ENCODE assay signal across 8 mouse cellular contexts in genomic region chr1:134298636-134299411, GRCm38 (mm10). TPM values are rescaled to one million over a fixed set of nuclear protein-coding genes. Genes with fewer than 3 reads are reported as not detected.
DNase-seq lines count a peak whose midpoint lies in the region; ATAC-seq and TF ChIP-seq lines count a peak whose summit lies in the region.

No protein-coding gene starts in this region.

- H3K4me3 ChIP-seq in heart, adult 2 months = peak overlapping the region; percentile 76
- H3K4me3 ChIP-seq in kidney, embryonic 16.5 days (ENCODE audit: low read length) = peak overlapping the region; percentile 56
- H3K4me3 ChIP-seq in megakaryocyte, embryonic 14.5 days (replicated peaks) = peak overlapping the region; percentile 91
- peak overlapping the region; percentile 46 for H3K4me3 ChIP-seq in stomach, postnatal 0 days (ENCODE audit: low read depth, low read length)

- no peak for TF ChIP-seq EP300 in heart, adult 2 months (IDR thresholded peaks at IDR 0.05; ENCODE audit: insufficient read depth, low read depth, low read length)
- TF ChIP-seq EP300 in stomach, postnatal 0 days (optimal IDR thresholded peaks at IDR 0.05) = no peak

- no peak for TF ChIP-seq CTCF in heart, adult 2 months (IDR thresholded peaks at IDR 0.05)
- TF ChIP-seq CTCF in stomach, postnatal 0 days (IDR thresholded peaks at IDR 0.05; ENCODE audit: low read depth) = no peak

- WGBS in heart, adult 2 months = 26% methylated on average over 52 of the region's 59 CpGs
- 2% methylated on average over 54 of the region's 59 CpGs for WGBS in kidney, embryonic 16.5 days
- WGBS in stomach, postnatal 0 days = 7% methylated on average over 47 of the region's 59 CpGs

- no peaks in the 10 kb centered on the region for H3K27me3 ChIP-seq in heart, adult 2 months (ENCODE audit: control insufficient read depth, insufficient read depth, low read length)
- H3K27me3 ChIP-seq in kidney, embryonic 16.5 days (ENCODE audit: insufficient read depth, low read length) = peaks cover 16% of the 10 kb centered on the region
- peaks cover 30% of the 10 kb centered on the region for H3K27me3 ChIP-seq in megakaryocyte, embryonic 14.5 days (replicated peaks)
- H3K27me3 ChIP-seq in stomach, postnatal 0 days (ENCODE audit: control insufficient read depth, insufficient read depth, low read length) = no peaks in the 10 kb centered on the region

- H3K4me1 ChIP-seq in heart, adult 2 months (ENCODE audit: control insufficient read depth, insufficient read depth, low read length) = peaks cover 13% of the 10 kb centered on the region
- peaks cover 14% of the 10 kb centered on the region for H3K4me1 ChIP-seq in kidney, embryonic 16.5 days (ENCODE audit: insufficient read depth, low read length)
- peaks cover 62% of the 10 kb centered on the region for H3K4me1 ChIP-seq in megakaryocyte, embryonic 14.5 days
- H3K4me1 ChIP-seq in stomach, postnatal 0 days (replicated peaks; ENCODE audit: control insufficient read depth, insufficient read depth) = 0 out of 2 replicates have a peak, but pooled peaks cover 2% of the 10 kb centered on the region

- no peaks in the 10 kb centered on the region for H3K79me2 ChIP-seq in heart, adult 2 months (replicated peaks; ENCODE audit: control insufficient read depth, insufficient read depth, low read length)

- TF ChIP-seq POLR2A in heart, adult 2 months (IDR thresholded peaks at IDR 0.05; ENCODE audit: insufficient read depth, low read depth, low read length) = no peak

- no peaks in the 10 kb centered on the region for H3K9me3 ChIP-seq in kidney, embryonic 16.5 days (ENCODE audit: low read length)
- H3K9me3 ChIP-seq in megakaryocyte, embryonic 14.5 days = peaks cover 8% of the 10 kb centered on the region
- no peaks in the 10 kb centered on the region for H3K9me3 ChIP-seq in stomach, postnatal 0 days (ENCODE audit: control insufficient read depth, low read length)

- peak; percentile 36 for DNase-seq in right cerebral cortex, postnatal 25 days
- DNase-seq in right cerebral cortex, postnatal 36 days (ENCODE audit: low spot score in 2 of 2) = no peak
- DNase-seq in cerebellum, adult 9-11 months = peak; percentile 69
- DNase-seq in heart, adult 2 months = peak; percentile 57 to 71
- peak; percentile 60 for DNase-seq in stomach, postnatal 0 days (ENCODE audit: low spot score)
- no peak for DNase-seq in layer of hippocampus, postnatal 36 days

- peak overlapping the region; percentile 81 for H3K27ac ChIP-seq in heart, adult 2 months
- no peak overlapping the region for H3K27ac ChIP-seq in kidney, embryonic 16.5 days (ENCODE audit: low read length)
- no peak overlapping the region for H3K27ac ChIP-seq in stomach, postnatal 0 days (replicated peaks)

- peaks cover 5% of the 10 kb centered on the region; the same call in 1 of the 2 replicates for H3K36me3 ChIP-seq in heart, adult 2 months (ENCODE audit: control insufficient read depth, insufficient read depth, low read length)
- H3K36me3 ChIP-seq in kidney, embryonic 16.5 days (ENCODE audit: insufficient read depth, low read length) = no peaks in the 10 kb centered on the region
- H3K36me3 ChIP-seq in megakaryocyte, embryonic 14.5 days (replicated peaks; ENCODE audit: low read length) = no peaks in the 10 kb centered on the region
- H3K36me3 ChIP-seq in stomach, postnatal 0 days (ENCODE audit: control insufficient read depth, insufficient read depth, low read length) = no peaks in the 10 kb centered on the region

- H3K9ac ChIP-seq in heart, adult 2 months (ENCODE audit: low read depth, low read length) = peak overlapping the region; percentile 89
- H3K9ac ChIP-seq in kidney, embryonic 16.5 days (replicated peaks; ENCODE audit: low read length) = peak overlapping the region; percentile 68
- peak overlapping the region; percentile 59 for H3K9ac ChIP-seq in stomach, postnatal 0 days (ENCODE audit: low read length)

- ATAC-seq in kidney, embryonic 16.5 days (ENCODE audit: low FRiP score, low TSS enrichment) = peak; percentile 44; the same call in 1 of the 2 replicates
- peak; percentile 62 for ATAC-seq in stomach, postnatal 0 days (ENCODE audit: low FRiP score, low TSS enrichment)

- intact Hi-C loops in heart, adult 2 months (cut with DNase I) = no loop called here

- peak overlapping the region; percentile 95 for H3K4me2 ChIP-seq in kidney, embryonic 16.5 days (replicated peaks; ENCODE audit: low read depth, low read length)
- peak overlapping the region; percentile 85 for H3K4me2 ChIP-seq in stomach, postnatal 0 days (replicated peaks; ENCODE audit: low read depth)

RNA-seq across cellular contexts. Expression of gene Myog, which starts 9.0 kb away (rescaled TPM):
- not detected for total RNA-seq in heart, adult 2 months (2021)
- polyA plus RNA-seq in heart, adult 2 months (2012; rRNA removed) = not detected in 2 replicates
- polyA plus RNA-seq in kidney, embryonic 16.5 days (2015; fragmentation: Nextera tagmentation; extraction: Ambion mirVana) = 2.4 and 3.4 TPM in 2 replicates
- not detected in 2 replicates for polyA plus RNA-seq in megakaryocyte, embryonic 14.5 days (2012; ENCODE audit: insufficient read depth, low replicate concordance)
- polyA plus RNA-seq in stomach, postnatal 0 days (2015; fragmentation: Nextera tagmentation; extraction: Ambion mirVana) = 2.7 and 5.0 TPM in 2 replicates
- total RNA-seq in layer of hippocampus, postnatal 36 days (2021) = not detected

RNA-seq across cellular contexts. Expression of gene Ppfia4, which starts 33.9 kb away (rescaled TPM):
- total RNA-seq in heart, adult 2 months (2021) = under 1 TPM; 0.80 to 0.94 TPM
- polyA plus RNA-seq in heart, adult 2 months (2012; rRNA removed) = 4.4 and 4.9 TPM in 2 replicates
- polyA plus RNA-seq in kidney, embryonic 16.5 days (2015; fragmentation: Nextera tagmentation; extraction: Ambion mirVana) = 3.6 and 3.9 TPM in 2 replicates
- 1.9 and 2.1 TPM in 2 replicates for polyA plus RNA-seq in megakaryocyte, embryonic 14.5 days (2012; ENCODE audit: insufficient read depth, low replicate concordance)
- polyA plus RNA-seq in stomach, postnatal 0 days (2015; fragmentation: Nextera tagmentation; extraction: Ambion mirVana) = 2.8 TPM in 2 replicates
- total RNA-seq in layer of hippocampus, postnatal 36 days (2021) = 10 to 100 TPM; 68.8 to 70.0 TPM

Comparison
In these comparisons a context has a peak if more than half of its experiments do, and no peak if none do; other contexts are left out.
1. DNase-seq: peak in right cerebral cortex, postnatal 25 days (single experiment), cerebellum, adult 9-11 months (single experiment), heart, adult 2 months (2 of 2) and stomach, postnatal 0 days (single experiment); none in right cerebral cortex, postnatal 36 days (0 of 2) and layer of hippocampus, postnatal 36 days (0 of 2).
2. Peak in every context shown above with its lines, with median percentiles within 50 percentile points of each other: H3K4me3 ChIP-seq and H3K9ac ChIP-seq.